Mouse (Mus musculus) ES-Bruce4 (cell line): ENCODE measurements at regions not wholly inside any gene's neighbourhood (a gene's known extent, or its start where the extent isn't known, plus 50 kb on each side); places are given as distances from the start of the nearest gene placed in this dataset.

Experiments
- CTCF ChIP-seq: IDR thresholded peaks from one replicate; pipeline ENCODE4 v1.8.1; 2011; ENCODE audit warnings: low read depth, low read length
- EP300 ChIP-seq: IDR thresholded peaks from 2 replicates; pipeline ENCODE4 v1.6.1; 2011; ENCODE audit warnings: low read depth, low read length; ENCODE audit not compliant: insufficient read depth
- POLR2A ChIP-seq: IDR thresholded peaks from one replicate; pipeline ENCODE4 v1.8.1; 2011; ENCODE audit warnings: low read length; ENCODE audit not compliant: insufficient read depth

DNA sequence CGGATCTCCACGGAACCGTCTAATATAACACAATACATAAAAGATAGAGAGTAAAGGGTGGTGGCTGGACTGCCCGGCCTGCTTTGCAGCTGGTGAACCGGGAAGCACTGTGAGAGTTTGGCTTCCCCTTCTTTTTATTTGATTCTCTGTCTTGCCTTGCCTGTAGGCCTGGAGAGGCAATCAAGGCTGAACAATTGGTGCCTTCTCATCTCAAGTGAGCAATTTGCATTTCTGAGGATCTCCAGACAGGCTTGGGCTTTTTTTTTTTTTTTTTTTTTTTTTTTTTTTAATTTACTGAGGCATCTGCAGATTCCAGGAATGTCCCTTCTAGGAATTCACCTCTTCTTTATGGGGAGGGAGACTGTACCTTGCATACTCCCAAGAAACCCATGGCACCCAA is 51.1 kb upstream of the Lhx8 start:
- no peak for TF ChIP-seq CTCF
- no peak for TF ChIP-seq POLR2A
- 0 out of 2 replicates have a peak, but pooled peaks have one; percentile 23 for TF ChIP-seq EP300
